Mouse (Mus musculus) heart, postnatal 10 days (tissue): ENCODE results near the gene St5. TPM values are rescaled to one million over a fixed set of nuclear protein-coding genes. Genes with fewer than 3 reads are reported as not detected.
A peak's percentile ranks its signal among the peaks of the same experiment; 100 is the strongest.

Source experiments
- DNase-seq, 2 experiments: peaks; one replicate each; pipeline ENCODE4 v3.0.0; 2021
- intact Hi-C: fragments of 180-260 bp; cut with DNase I; formaldehyde crosslinking; loops from one replicate; pipeline ENCODE4 v1.15.1; 2025
- total RNA-seq, 2 experiments: library from RNA; stranded (reverse); gene quantifications; 2 replicates each; pipeline ENCODE4 v1.2.3; 2021

The St5 gene
- total RNA-seq, 2 experiments from 2014 or later: 52.6 to 58.4 TPM

GRCm38 (mm10) chr7:109646574-109646973, 56.8 kb downstream of the St5 start:
- no peak for DNase-seq
- intact Hi-C loops: no loop called here

GRCm38 (mm10) chr7:109643305-109643994, 60.0 kb downstream of the St5 start:
- DNase-seq: no peak
- intact Hi-C loops: no loop called here

GRCm38 (mm10) chr7:109641963-109642362, 61.4 kb downstream of the St5 start:
- no peak for DNase-seq
- intact Hi-C loops: no loop called here

GRCm38 (mm10) chr7:109641102-109641501, 62.3 kb downstream of the St5 start:
- no peak for DNase-seq
- intact Hi-C loops: no loop called here

- DNase-seq: no peak
- intact Hi-C loops: no loop called here
These were observed 66.0 kb downstream of the St5 start for GRCm38 (mm10) chr7:109637391-109637790.

GRCm38 (mm10) chr7:109636086-109636792, 67.2 kb downstream of the St5 start:
- intact Hi-C loops: no loop called here
- no peak for DNase-seq

GRCm38 (mm10) chr7:109633404-109634085, 69.9 kb downstream of the St5 start:
- DNase-seq: no peak
- intact Hi-C loops: no loop called here

- DNase-seq: no peak
- intact Hi-C loops: no loop called here
These were observed 72.1 kb downstream of the St5 start for GRCm38 (mm10) chr7:109631330-109631729.

- intact Hi-C loops: no loop called here
- DNase-seq: no peak
These were observed 73.3 kb downstream of the St5 start for GRCm38 (mm10) chr7:109629871-109630778.

GRCm38 (mm10) chr7:109628935-109629609, 74.3 kb downstream of the St5 start:
- peak; percentile 60 to 64 for DNase-seq
- intact Hi-C loops: no loop called here

GRCm38 (mm10) chr7:109627851-109628250, 75.6 kb downstream of the St5 start:
- DNase-seq: no peak
- intact Hi-C loops: no loop called here

GRCm38 (mm10) chr7:109622234-109622838, 81.1 kb downstream of the St5 start:
- no peak for DNase-seq
- intact Hi-C loops: no loop called here

GRCm38 (mm10) chr7:109620967-109621366, 82.4 kb downstream of the St5 start:
- intact Hi-C loops: no loop called here
- no peak for DNase-seq

GRCm38 (mm10) chr7:109620288-109620687, 83.1 kb downstream of the St5 start:
- intact Hi-C loops: no loop called here
- DNase-seq: no peak

- intact Hi-C loops: loop anchor here (1.0 to 5.0 kb wide), 2 partner anchors 54 to 90 kb away; no protein-coding TSS in a partner anchor
These were observed 84.7 kb downstream of the St5 start for GRCm38 (mm10) chr7:109618721-109619120.

GRCm38 (mm10) chr7:109617838-109618237, 85.6 kb downstream of the St5 start:
- peak; percentile 75 to 87 for DNase-seq
- intact Hi-C loops: loop anchor here (1.0 to 5.0 kb wide), 2 partner anchors 54 to 90 kb away; no protein-coding TSS in a partner anchor

More at GRCm38 (mm10) chr7:109618721-109619120, 84.7 kb downstream of the St5 start:
- DNase-seq: peak; percentile 85 to 91

- DNase-seq: peak; percentile 88 to 89
- intact Hi-C loops: loop anchor here (5.0 kb wide), 1 partner anchor 56 kb away; no protein-coding TSS in a partner anchor
These were observed 87.1 kb downstream of the St5 start for GRCm38 (mm10) chr7:109616034-109616979.

- DNase-seq: peak in 1 of 2 experiments; percentile 42
- intact Hi-C loops: loop anchor here (5.0 kb wide), 1 partner anchor 57 kb away; no protein-coding TSS in a partner anchor
These were observed 87.8 kb downstream of the St5 start for GRCm38 (mm10) chr7:109615601-109616000.
